Mouse (Mus musculus) adrenal gland, postnatal 25 days (tissue): ENCODE data around the gene Ccdc113. TPM values are rescaled to one million over a fixed set of nuclear protein-coding genes. Genes with fewer than 3 reads are reported as not detected.
A peak's percentile ranks its signal among the peaks of the same experiment; 100 is the strongest.

Source experiments
- DNase-seq: peaks from one replicate; pipeline ENCODE4 v3.0.0; 2021; ENCODE audit warnings: mixed read lengths
- long read RNA-seq: library from polyadenylated mRNA; stranded (forward); transcript quantifications from one replicate; pipeline ENCODE4 v2.0.0, GENCODE M21; 2021
- total RNA-seq: library from RNA; stranded (reverse); gene quantifications from 2 replicates; pipeline ENCODE4 v1.2.3, GENCODE M21; 2021

Gene Ccdc113
- total RNA-seq, result 1.4 TPM in 1 of 2 replicates, not detected in the other
- long read RNA-seq, partial matches to known transcripts, result 0 of 2 reads
- long read RNA-seq, other reads (novel, unspliced or antisense), result 0 of 2 reads

GRCm38 (mm10) chr8:95533584-95534387 is at the start of gene Ccdc113:
Gene Ccdc113, plus strand, starts transcription at chr8:95534085.
- peak; percentile 71 for DNase-seq

DNA sequence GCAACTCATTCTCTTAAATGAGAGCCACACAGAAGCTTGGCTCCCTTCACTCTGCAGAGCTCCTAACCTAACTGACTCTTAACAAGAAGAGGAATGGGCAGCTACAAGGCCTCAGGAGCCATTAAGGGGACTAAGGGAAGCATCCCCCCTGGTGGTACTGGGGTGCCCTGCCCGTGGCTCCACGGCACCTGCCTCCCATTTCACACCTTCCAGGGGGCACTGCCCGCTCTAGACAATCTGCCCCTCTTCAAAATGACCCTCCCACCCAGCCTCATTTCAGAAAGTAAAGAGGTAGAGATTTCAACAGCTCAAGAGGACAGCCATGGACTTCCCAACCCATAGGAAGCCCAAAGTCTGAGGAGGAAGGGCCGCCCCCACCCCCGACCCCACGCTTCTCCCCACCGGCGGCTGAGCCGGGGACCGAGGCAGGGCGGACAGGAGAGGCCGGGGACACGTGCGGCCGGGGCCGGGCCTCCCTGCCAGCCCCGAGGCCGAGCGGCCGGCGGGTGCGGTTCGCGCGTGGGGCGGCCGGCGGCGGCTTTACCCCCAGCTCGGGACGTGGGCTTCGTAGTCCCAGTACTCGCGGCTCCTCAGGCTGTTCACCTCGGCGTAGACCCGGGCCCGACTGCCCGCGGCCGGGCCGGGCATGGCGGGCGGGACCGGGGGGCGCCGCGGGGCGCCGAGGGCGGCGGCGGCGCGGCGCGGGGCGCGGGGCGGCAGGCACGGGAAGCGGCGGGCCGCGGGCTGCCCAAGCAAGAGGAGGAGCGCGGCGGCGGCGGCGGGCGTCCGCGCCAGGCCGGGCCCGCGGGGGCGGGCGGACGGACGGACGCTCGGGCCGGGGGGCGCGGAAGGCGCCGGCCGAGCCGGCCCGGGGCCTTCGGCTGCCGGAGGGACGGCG is 45.8 kb upstream of the Ccdc113 start:
- DNase-seq, result no peak

DNA sequence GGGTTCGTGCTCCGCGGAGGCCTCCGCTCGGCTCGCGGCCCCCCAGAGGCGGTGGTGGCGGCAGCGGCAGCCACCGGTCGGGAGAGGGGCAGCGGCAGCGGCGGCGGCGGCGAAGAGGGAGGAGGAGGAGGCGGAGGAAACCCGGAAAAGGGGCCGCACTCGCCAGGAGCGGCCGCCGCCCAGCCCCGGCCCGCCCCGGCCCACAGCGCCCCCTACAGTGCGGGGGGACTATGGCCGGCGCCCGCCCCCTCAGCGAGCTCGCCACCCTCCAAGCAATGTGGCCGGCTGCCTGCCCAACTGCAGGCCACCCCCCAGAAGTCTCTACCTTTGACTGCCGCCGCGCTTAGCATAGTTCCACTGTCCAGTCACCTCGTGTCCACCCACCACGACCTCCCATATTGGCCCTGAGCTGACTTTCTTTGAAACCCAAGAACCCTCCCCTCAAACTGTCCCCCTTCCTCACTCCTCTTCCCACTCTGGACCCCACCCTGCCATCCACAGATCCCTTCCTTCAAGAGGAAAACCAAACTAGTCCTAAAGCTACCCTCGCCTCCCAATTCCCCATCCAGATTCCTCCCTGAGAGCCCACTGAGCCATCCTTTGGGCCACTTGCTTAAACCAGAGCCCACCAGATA is 45.1 kb upstream of the Ccdc113 start:
- DNase-seq, result peak; percentile 92

DNA sequence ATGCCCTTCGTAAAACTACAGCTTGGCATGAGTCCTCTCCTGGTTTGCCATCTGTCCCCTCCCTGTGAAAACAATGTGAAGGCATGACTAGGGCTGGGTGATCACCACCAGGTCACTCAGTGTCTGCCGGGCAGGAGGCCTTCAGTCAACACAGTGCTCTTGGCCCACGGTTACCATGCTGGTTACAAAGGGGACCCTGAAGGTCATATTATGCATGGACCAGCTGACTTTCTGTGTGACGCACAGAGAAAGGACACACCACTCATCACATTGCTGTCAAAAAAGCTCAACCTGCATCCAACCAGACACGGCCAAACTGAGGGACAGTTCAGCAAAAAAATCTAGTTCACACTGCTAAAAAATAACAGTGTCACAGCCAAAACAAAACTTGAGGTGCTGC is 43.9 kb upstream of the Ccdc113 start, which contains the start of gene Csnk2a2:
Gene Csnk2a2, minus strand, starts transcription at position 34 of the 400 bp plus-strand sequence.
- peak; percentile 20 for DNase-seq

- no peak for DNase-seq
These were observed 41.8 kb upstream of the Ccdc113 start for GRCm38 (mm10) chr8:95492057-95492456.

- no peak for DNase-seq
These were observed 38.4 kb upstream of the Ccdc113 start for GRCm38 (mm10) chr8:95495444-95495843.

DNA sequence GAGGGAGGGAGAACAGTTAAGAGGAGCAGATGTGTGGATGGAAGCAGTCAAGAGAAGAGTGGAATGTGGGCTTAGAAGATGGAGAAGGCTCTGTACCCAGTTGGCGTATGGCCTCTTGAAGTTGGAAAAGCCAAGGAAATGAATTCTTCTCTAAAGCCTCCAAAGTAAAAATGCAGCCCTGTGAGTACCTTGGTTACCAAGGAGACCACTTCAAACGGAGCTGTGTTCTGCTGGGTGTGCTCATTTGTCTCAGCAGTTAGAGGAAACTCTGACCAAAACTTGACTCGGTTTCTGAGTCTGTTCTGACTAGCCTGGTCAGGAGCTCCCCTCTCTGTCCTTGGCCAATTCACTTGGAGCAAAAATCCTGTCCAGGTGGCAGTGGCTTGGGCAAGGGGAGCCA is 37.5 kb upstream of the Ccdc113 start:
- no peak for DNase-seq

GRCm38 (mm10) chr8:95497821-95498220 is 36.1 kb upstream of the Ccdc113 start:
- DNase-seq, result peak; percentile 54

GRCm38 (mm10) chr8:95499266-95500064 is 34.4 kb upstream of the Ccdc113 start:
- DNase-seq, result no peak

- DNase-seq, result no peak
These were observed 33.4 kb upstream of the Ccdc113 start for GRCm38 (mm10) chr8:95500436-95500835.

DNA sequence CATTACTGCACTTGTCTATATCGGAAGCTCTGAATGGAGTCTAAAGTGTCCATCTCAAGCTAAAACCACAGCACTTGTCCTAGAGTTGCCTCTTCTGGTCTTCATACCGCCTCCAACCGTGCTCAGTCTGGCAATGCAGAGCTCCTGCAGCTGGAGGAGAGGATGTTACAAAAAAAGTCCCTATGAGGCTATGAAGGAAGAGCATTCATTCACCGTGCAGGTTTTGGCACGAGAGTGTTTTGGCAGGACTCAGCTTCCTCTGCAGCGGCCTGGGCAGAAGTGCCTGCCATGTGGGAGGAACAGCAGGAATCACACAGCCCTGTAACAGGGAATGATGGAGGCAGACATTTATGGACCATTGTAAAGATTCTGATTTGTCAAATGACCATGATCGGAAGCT is 31.5 kb upstream of the Ccdc113 start:
- no peak for DNase-seq

DNA sequence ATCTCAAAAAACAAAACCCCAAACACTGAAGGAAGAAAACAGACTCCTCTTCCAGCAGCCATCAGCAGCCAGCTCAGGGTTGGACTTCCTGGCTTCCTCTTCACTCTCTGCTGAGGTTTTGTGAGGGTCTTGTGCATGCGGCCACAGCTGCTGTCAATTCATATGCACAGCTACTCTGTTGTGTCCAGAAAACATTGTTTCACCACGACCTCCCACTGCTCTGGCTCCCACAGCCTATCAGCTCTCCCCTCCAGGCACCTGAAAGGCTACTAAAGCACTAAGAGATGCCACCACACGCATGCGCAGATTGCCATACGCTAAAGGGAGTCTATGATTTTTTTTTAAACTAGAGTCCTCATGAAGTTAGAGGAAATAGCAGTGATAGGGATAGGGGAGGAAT is 29.1 kb upstream of the Ccdc113 start:
- no peak for DNase-seq

DNA sequence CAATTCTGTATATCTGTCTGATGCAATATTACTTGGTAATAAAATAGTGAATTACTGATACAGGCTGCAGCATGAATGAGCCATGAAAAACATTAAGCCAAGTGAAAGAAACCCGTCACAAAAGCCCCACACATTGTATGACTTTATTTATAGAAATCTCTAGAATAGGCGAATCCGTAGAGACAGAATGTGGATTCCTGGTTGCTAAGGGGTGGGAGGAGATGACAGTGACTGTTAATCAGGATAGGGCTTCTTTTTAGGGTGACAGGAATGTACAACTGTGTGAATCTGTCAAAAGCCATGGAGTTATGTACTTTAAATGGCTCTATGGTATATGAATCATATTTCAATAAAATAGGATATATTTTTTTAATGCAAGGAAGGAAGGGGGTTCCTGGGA is 28.3 kb upstream of the Ccdc113 start:
- no peak for DNase-seq

DNA sequence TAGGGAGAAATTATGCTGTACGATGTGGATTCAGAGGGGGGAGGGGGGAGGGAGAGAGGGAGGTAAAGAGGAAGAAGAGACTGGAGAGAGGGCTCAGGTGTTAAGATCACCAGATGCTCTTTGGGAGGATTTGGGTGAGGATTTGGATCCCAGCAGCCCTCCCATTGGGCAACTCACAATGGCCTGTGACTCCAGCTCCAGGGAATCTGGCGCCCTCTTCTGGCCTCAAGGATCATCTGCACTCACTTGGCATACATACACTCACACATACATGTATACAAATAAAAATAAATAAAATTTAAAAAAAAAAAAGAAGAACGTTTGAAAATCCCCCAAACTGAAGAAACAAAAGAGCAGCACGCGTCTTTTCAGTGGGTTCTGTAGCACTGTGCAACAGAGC is 27.6 kb upstream of the Ccdc113 start:
- no peak for DNase-seq

DNA sequence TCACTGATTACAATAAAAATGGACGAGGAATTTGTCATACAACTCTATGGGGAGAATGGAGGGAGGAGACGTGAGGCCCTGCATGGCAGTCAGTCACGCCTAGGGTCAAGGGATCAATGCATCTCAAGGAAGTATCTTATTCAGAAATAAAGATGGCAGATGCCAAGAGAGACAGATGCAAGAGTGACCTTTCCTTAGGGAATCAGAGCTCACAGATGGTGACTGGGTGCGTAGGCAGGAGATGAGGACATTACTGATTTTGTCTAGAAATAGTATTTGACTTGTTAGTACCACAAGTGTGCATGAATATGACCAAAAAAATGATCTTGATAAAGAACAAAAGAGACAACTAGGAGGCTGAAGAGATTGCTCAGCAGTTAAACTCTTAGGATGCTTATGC is 21.6 kb upstream of the Ccdc113 start:
- no peak for DNase-seq

DNA sequence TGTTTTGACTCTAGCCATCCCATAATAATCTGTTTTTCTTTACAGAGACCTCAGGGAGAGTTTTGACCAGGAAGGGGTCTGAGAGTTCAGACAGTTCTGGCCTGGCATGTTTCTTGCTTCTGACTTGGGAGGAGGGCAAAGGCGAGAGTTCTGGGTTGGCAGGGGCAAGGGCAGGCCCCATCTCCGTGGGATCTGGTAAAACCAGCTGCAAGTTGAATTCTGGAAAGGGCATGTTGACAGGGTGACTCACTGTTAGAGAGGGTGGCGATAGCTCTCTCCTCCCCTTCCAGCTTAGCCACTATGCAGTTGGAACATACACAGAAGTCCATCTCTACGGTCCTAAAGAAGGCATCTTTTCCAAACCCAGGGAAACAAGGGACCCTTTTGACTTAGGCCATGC is 20.7 kb upstream of the Ccdc113 start:
- peak; percentile 9 for DNase-seq

DNA sequence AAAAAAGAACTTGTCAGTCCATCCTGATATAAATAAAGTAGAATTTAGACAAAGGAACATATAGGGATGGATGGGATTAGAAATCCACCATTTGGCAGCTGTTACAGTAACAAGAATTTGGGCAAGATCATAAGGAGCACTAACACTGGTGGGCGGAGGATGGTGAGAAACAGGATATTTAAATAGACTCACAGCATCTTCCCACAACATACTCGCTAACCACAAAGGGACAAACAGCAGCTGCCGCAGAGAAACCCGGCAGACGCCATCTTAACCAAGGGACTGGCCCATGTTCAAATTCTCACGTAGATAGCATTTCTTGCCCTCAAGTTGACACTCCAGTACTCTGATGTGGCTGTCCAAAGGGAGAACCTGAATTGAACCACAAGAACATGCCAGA is 17.0 kb upstream of the Ccdc113 start:
- DNase-seq, result no peak

DNA sequence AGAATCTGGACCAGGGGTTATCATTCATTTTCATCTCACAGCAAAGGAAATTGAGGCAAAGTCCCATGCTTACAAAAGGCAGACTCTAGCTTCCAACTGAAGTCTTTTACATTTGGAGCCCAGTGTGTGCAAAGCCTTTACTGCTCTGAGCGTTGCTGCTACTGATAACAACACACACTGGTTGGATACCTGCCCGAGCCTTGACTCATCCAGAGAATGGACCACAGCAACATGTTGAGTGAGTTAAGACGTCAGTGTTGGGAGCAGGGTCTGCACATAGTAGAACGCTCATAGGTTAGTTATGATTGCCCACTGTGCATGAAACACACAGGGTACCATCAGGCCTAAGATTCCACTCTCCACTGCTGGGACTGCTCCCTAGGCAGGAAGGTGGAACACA is 9.9 kb upstream of the Ccdc113 start:
- DNase-seq, result no peak

DNA sequence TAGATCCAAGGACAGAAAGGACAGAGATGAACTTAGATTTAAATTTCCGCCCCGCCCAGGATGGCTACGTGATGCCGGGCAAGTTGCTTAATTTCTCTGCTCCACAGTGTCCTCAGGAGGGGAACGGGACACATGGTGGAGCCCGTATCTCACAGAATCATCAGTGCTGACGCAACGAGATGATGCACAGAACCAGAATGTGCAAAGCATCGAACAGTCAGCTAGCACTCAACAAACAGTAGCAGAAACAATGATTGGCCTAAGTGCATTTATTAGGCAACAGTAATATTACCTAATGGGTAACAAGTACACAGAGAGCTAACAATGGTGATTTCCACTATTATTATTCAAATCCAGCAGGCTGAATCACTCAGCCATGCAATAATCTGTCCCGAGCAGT is 5.7 kb upstream of the Ccdc113 start:
- no peak for DNase-seq

- no peak for DNase-seq
These were observed 5.1 kb upstream of the Ccdc113 start for GRCm38 (mm10) chr8:95528750-95529310.

GRCm38 (mm10) chr8:95532206-95532605 is 1.7 kb upstream of the Ccdc113 start:
- no peak for DNase-seq
